Comparison of ENCODE assay signal across 8 mouse cellular contexts in genomic region chr10:120111691-120112319, GRCm38 (mm10). TPM values are rescaled to one million over a fixed set of nuclear protein-coding genes. Genes with fewer than 3 reads are reported as not detected.
DNase-seq lines count a peak whose midpoint lies in the region; ATAC-seq and TF ChIP-seq lines count a peak whose summit lies in the region.

No protein-coding gene starts in this region.

- no peak for ATAC-seq in neural tube, embryonic 14.5 days (ENCODE audit: low read depth)

- peak overlapping the region; percentile 77 for H3K9ac ChIP-seq in liver, adult 2 months (ENCODE audit: low read depth, low read length)
- H3K9ac ChIP-seq in neural tube, embryonic 14.5 days (replicated peaks; ENCODE audit: low read depth, low read length), result no peak overlapping the region

- no peak for TF ChIP-seq CTCF in liver, adult 2 months (IDR thresholded peaks at IDR 0.05; ENCODE audit: low read depth, low read length)

- peak overlapping the region; percentile 84 for H3K27ac ChIP-seq in liver, adult 2 months (replicated peaks; ENCODE audit: insufficient read depth, low read depth, low read length)
- H3K27ac ChIP-seq in embryonic facial prominence, embryonic 10.5 days (replicated peaks), result no peak overlapping the region
- no peak overlapping the region for H3K27ac ChIP-seq in limb, embryonic 10.5 days
- no peak overlapping the region for H3K27ac ChIP-seq in neural tube, embryonic 14.5 days (ENCODE audit: low read depth, low read length)

- no peaks in the 10 kb centered on the region for H3K27me3 ChIP-seq in liver, adult 2 months (ENCODE audit: control insufficient read depth, insufficient read depth, low read length)
- H3K27me3 ChIP-seq in embryonic facial prominence, embryonic 10.5 days (replicated peaks; ENCODE audit: low read depth, poor library complexity, severe bottlenecking), result peaks cover 6% of the 10 kb centered on the region; the same call in 1 of the 2 replicates
- H3K27me3 ChIP-seq in limb, embryonic 10.5 days (ENCODE audit: low read depth, poor library complexity, severe bottlenecking), result no peaks in the 10 kb centered on the region
- no peaks in the 10 kb centered on the region for H3K27me3 ChIP-seq in neural tube, embryonic 14.5 days (ENCODE audit: control insufficient read depth, insufficient read depth, low read length)

- no peaks in the 10 kb centered on the region for H3K9me3 ChIP-seq in embryonic facial prominence, embryonic 10.5 days
- H3K9me3 ChIP-seq in limb, embryonic 10.5 days (replicated peaks), result no peaks in the 10 kb centered on the region
- no peaks in the 10 kb centered on the region for H3K9me3 ChIP-seq in neural tube, embryonic 14.5 days (ENCODE audit: control insufficient read depth, low read length)

- 51% methylated on average over 3 of the region's 3 CpGs for WGBS in liver, adult 2 months
- WGBS in embryonic facial prominence, embryonic 10.5 days, result 82% methylated on average over 3 of the region's 3 CpGs
- 84% methylated on average over 3 of the region's 3 CpGs for WGBS in limb, embryonic 10.5 days
- 78% methylated on average over 3 of the region's 3 CpGs for whole genome bisulfite sequencing in neural tube, embryonic 14.5 days

- peak overlapping the region; percentile 79 for H3K4me3 ChIP-seq in liver, adult 2 months (ENCODE audit: insufficient read depth, low read depth, low read length)
- H3K4me3 ChIP-seq in embryonic facial prominence, embryonic 10.5 days, result peak overlapping the region; percentile 84
- peak overlapping the region; percentile 85 for H3K4me3 ChIP-seq in limb, embryonic 10.5 days
- peak overlapping the region; percentile 65 for H3K4me3 ChIP-seq in neural tube, embryonic 14.5 days (ENCODE audit: low read depth, low read length)

- H3K79me2 ChIP-seq in liver, adult 2 months (ENCODE audit: control insufficient read depth, insufficient read depth, low read length), result peaks cover 6% of the 10 kb centered on the region; the same call in 1 of the 2 replicates

- H3K4me1 ChIP-seq in liver, adult 2 months (ENCODE audit: control insufficient read depth, insufficient read depth, low read length), result peaks cover 5% of the 10 kb centered on the region; the same call in 1 of the 2 replicates
- H3K4me1 ChIP-seq in embryonic facial prominence, embryonic 10.5 days, result peaks cover 12% of the 10 kb centered on the region
- H3K4me1 ChIP-seq in limb, embryonic 10.5 days, result peaks cover 9% of the 10 kb centered on the region; the same call in 1 of the 2 replicates
- H3K4me1 ChIP-seq in neural tube, embryonic 14.5 days (ENCODE audit: control insufficient read depth, insufficient read depth, low read length), result no peaks in the 10 kb centered on the region

- no peak for TF ChIP-seq POLR2A in liver, adult 2 months (IDR thresholded peaks at IDR 0.05; ENCODE audit: extremely low read depth, insufficient read depth, low read length)

- peak; percentile 49 for DNase-seq in liver, adult 2 months (ENCODE audit: extremely low read depth, low read depth, low spot score)
- no peak for DNase-seq in liver
- no peak for DNase-seq in embryonic facial prominence, embryonic 10.5 days (ENCODE audit: low spot score)
- no peak for DNase-seq in limb, embryonic 10.5 days (ENCODE audit: low spot score)
- no peak for DNase-seq in layer of hippocampus, postnatal 25 days (ENCODE audit: extremely low spot score in 1 of 2, low spot score in 1 of 2)
- DNase-seq in ovary, postnatal 36 days (ENCODE audit: low spot score), result no peak
- DNase-seq in embryo, embryonic 9.5 days (ENCODE audit: extremely low spot score), result no peak

- peaks cover 26% of the 10 kb centered on the region for H3K36me3 ChIP-seq in liver, adult 2 months (ENCODE audit: control insufficient read depth, insufficient read depth, low read length)
- peaks cover 12% of the 10 kb centered on the region for H3K36me3 ChIP-seq in embryonic facial prominence, embryonic 10.5 days (replicated peaks)
- H3K36me3 ChIP-seq in limb, embryonic 10.5 days, result peaks cover 11% of the 10 kb centered on the region
- no peaks in the 10 kb centered on the region for H3K36me3 ChIP-seq in neural tube, embryonic 14.5 days (ENCODE audit: control insufficient read depth, insufficient read depth, low read length)

- peak overlapping the region; percentile 77 for H3K4me2 ChIP-seq in neural tube, embryonic 14.5 days (ENCODE audit: low read depth, low read length)

RNA-seq across cellular contexts. Expression of gene Helb, which starts 1.0 kb away (rescaled TPM):
- total RNA-seq in liver, adult 2 months (2014; rRNA removed), result 5.2 and 7.7 TPM in 2 replicates
- 4.5 and 5.2 TPM in 2 replicates for polyA plus RNA-seq in liver, adult 2 months (2012; rRNA removed)
- polyA plus RNA-seq in embryonic facial prominence, embryonic 10.5 days (2016; fragmentation: Nextera tagmentation; extraction: Ambion mirVana), result 6.1 and 6.8 TPM in 2 replicates
- 4.9 and 6.2 TPM in 2 replicates for polyA plus RNA-seq in limb, embryonic 10.5 days (2016; fragmentation: Nextera tagmentation; extraction: Ambion mirVana)
- 1.9 and 2.6 TPM in 2 replicates for polyA plus RNA-seq in neural tube, embryonic 14.5 days (2014; fragmentation: Nextera tagmentation; extraction: Ambion mirVana)
- total RNA-seq in layer of hippocampus, postnatal 25 days (2021), result 1 to 10 TPM; 3.8 to 4.8 TPM
